Mouse (Mus musculus) naive thymus-derived CD4-positive, alpha-beta T cell, adult 2 months (primary cell): Measurements from ENCODE around the gene Scrt2.

ENCODE experiments used
- DNase-seq: peaks from one replicate; pipeline ENCODE4 v3.0.0-alpha.2; 2011; ENCODE audit warnings: low read depth

Gene Scrt2

DNA sequence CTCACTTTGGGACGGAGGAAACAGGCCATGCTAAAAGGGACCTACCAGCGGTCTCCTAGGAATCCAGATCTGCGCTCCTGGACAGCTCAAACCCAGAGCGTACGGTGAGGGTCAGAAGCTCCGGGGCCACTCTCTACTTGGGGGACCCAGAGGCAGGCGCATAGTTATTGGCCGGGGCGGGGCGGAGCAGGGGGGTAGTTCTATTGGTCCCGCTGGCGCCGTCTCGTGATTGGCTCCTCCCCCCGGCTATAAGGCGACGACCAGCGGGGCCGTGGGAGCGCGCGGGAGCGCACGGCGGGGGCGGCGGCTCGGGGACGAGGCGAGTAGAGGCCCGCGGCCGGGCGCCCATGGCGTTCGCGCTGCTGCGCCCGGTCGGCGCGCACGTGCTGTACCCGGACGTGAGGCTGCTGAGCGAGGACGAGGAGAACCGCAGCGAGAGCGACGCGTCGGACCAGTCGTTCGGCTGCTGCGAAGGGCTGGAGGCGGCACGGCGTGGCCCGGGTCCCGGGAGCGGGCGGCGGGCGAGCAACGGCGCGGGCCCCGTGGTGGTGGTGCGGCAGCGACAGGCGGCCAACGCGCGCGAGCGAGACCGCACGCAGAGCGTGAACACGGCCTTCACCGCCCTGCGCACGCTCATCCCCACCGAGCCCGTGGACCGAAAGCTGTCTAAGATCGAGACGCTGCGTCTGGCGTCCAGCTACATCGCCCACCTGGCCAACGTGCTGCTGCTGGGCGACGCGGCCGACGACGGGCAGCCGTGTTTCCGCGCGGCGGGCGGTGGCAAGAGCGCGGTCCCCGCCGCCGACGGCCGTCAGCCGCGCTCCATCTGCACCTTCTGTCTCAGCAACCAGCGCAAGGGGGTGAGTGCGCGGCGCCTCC is 62.2 kb downstream of the Scrt2 start, which contains the start of gene Tcf15:
Gene Tcf15 (plus strand): TSS at position 283 of the 879 bp plus-strand sequence.
- DNase-seq, result no peak

DNA sequence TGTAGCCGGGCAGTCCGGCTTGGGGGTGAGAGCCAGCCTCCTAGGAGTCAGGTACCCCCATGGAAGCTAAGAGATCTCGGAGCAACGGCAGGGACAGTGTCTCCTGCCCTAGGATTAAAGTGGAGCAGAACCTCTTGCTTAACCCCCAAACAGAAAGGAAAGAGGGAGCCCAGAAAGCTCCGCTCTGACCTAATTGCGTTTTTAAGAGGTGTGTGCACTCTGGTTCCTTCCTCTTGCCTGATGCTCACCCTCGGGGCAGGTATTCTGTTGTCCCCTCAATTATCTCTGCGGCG is 62.8 kb downstream of the Scrt2 start:
- DNase-seq, result no peak

DNA sequence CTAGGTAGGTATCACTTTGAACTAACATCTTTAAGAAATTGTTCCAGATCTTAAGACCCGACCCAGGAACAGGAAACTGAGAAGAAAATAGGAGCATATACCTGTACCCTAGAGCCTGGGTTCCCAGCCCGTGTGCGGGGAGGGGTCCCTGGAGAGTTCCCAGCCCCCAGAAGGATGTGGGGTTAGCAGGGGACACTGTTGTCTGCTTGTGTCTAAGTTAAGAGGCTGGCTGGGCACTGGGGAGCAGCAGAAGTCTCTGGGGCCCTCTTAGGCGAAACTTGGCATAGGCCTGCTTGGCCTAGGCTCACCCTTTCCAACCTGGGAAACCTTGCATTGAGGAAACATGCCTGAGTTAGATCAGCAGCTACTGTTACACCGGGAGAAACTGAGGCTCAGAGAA is 63.2 kb downstream of the Scrt2 start:
- no peak for DNase-seq
